Mouse (Mus musculus) kidney, adult 2 months (tissue): ENCODE measurements around the gene Apol8. TPM values are rescaled to one million over a fixed set of nuclear protein-coding genes. Genes with fewer than 3 reads are reported as not detected.

Experiments used
- DNase-seq: peaks from one replicate; pipeline ENCODE4 v3.0.0; 2021
- H3K27ac ChIP-seq: fragments of 200-500 bp; 2 replicates; pipeline ENCODE4 v1.5.1; 2012; ENCODE audit warnings: low read depth, low read length, control low read depth, inconsistent platforms; ENCODE audit not compliant: insufficient read depth
- H3K27me3 ChIP-seq: fragments of 200-500 bp; replicated peaks from 2 replicates; pipeline ENCODE4 v1.6.1; 2012; ENCODE audit warnings: mild to moderate bottlenecking, moderate library complexity, low read length, inconsistent platforms; ENCODE audit not compliant: control insufficient read depth, insufficient read depth
- H3K36me3 ChIP-seq: fragments of 200-500 bp; 2 replicates; pipeline ENCODE4 v1.6.1; 2012; ENCODE audit warnings: mild to moderate bottlenecking, moderate library complexity, low read length, inconsistent platforms; ENCODE audit not compliant: control insufficient read depth, insufficient read depth
- H3K4me1 ChIP-seq: fragments of 200-500 bp; 2 replicates; pipeline ENCODE4 v1.6.1; 2011; ENCODE audit warnings: low read length; ENCODE audit not compliant: control insufficient read depth, insufficient read depth
- H3K4me3 ChIP-seq: fragments of 200-500 bp; 2 replicates; pipeline ENCODE4 v1.5.1; 2011; ENCODE audit warnings: mild to moderate bottlenecking, low read depth, low read length, control low read depth; ENCODE audit not compliant: insufficient read depth
- CTCF ChIP-seq: fragments of 200-500 bp; conservative IDR thresholded peaks from 2 replicates; pipeline ENCODE4 v1.5.1; 2011; ENCODE audit warnings: low read depth, mild to moderate bottlenecking, control low read depth, low read length, moderate library complexity, mixed read lengths; ENCODE audit not compliant: insufficient read depth, insufficient read length
- POLR2A ChIP-seq: fragments of 200-500 bp; IDR thresholded peaks from one replicate; pipeline ENCODE4 v1.6.1; 2011; ENCODE audit warnings: low read depth, low read length, control low read depth
- WGBS: fragments of 180-500 bp; shearing (Covaris S2); methylation state at CpG from one replicate; pipeline ENCODE4 v1.1.7; 2018; 5-methylcytosine and 5-hydroxymethylcytosine counted together
- polyA plus RNA-seq: library from polyadenylated mRNA; depleted of rRNA; stranded (reverse); fragments of >200 nt; gene quantifications from 2 replicates; pipeline ENCODE4 v1.2.3, GENCODE M21; 2012; rRNA removed

Gene Apol8
- polyA plus RNA-seq, result 0.03 and 0.06 TPM in 2 replicates

DNA sequence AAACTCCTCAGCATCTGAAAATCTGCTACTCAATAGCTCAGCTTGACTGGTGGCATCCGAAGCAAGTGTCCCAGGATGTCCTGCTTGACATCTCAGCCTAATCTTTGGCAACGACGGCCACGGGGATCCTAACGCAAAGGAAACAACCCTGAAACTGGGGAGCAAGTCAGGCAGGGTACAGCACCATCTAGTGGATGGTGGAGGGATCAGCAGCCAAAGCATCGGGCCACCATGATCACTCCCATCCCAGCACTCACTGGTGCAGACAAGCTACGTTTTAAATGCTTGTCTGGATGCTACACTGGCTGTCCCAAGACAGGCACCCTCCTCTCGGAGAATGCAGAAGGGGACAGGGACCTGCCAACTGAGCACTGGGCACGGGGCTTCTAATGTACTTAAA lies at the start of gene Apol8:
Gene Apol8, minus strand, starts transcription at position 156 of the 400 bp plus-strand sequence.
- WGBS, result 5% methylated on average over 9 of the region's 9 CpGs
- peak; percentile 47 for DNase-seq
- Histone ChIP-seq H3K4me1 (no peaks in the 10 kb centered on the region), H3K36me3 (peaks cover 6% of the 10 kb centered on the region; the same call in 1 of the 2 replicates), H3K27me3 (no peaks in the 10 kb centered on the region), H3K4me3 (no peak within 1 kb of the TSS), H3K27ac (no peak within 1 kb of the TSS)
- TF ChIP-seq POLR2A (no peak), CTCF (peak; percentile 97)

DNA sequence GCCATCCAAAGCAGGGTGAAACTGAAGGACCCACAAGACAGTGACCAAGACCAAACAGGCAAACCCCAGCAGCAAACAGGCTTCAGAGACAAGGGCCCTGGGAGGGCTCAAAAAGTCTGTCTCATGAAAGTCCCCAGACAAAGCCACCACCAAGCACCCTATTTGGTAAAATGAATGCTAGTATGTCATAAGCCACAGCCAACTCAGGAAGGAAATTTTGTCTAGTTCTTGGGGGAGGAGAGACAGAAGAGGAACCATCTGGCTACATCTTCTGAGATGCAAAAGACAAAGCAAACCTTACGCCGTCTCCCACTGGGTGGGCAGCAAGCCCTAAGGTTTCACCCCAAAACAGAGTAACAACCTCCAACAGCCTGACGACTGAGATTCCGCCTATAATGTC lies 48.9 kb upstream of the Apol8 start:
- no peak for TF ChIP-seq POLR2A
- no peak for TF ChIP-seq CTCF
- DNase-seq, result no peak
- peak overlapping the region; percentile 2; the same call in 1 of the 2 replicates for H3K27ac ChIP-seq
- H3K27me3 ChIP-seq, result no peaks in the 10 kb centered on the region
- peaks cover 31% of the 10 kb centered on the region for H3K4me1 ChIP-seq
- H3K36me3 ChIP-seq, result peaks cover 1% of the 10 kb centered on the region; the same call in 1 of the 2 replicates
- WGBS, result 67% methylated on average over 4 of the region's 4 CpGs
- no peak overlapping the region for H3K4me3 ChIP-seq

DNA sequence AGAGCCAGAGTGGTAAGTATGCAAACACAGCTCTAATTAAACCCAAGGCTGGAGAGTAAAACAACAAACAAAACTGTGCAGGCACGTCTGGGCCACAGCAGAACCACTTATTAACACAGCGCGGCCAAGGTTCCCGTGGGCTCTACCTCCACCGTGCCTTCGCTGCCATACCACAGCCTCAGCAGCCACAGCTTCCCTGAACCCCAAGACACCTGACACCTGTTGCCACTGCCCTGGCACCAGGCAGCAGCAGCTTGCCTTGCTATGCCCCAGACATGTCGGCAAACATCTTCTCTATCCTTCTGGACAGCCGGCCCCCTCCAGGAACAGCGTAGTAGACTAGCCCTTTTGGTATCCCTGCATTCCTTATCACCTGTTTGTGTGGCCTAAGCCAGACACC lies 48.1 kb upstream of the Apol8 start:
- Histone ChIP-seq H3K27me3 (no peaks in the 10 kb centered on the region), H3K4me1 (peaks cover 32% of the 10 kb centered on the region), H3K36me3 (peaks cover 1% of the 10 kb centered on the region; the same call in 1 of the 2 replicates), H3K4me3 (no peak overlapping the region), H3K27ac (0 out of 2 replicates have a peak overlapping the region, but pooled peaks have one; percentile 18)
- no peak for DNase-seq
- TF ChIP-seq CTCF, result no peak
- no peak for TF ChIP-seq POLR2A
- WGBS, result 53% methylated on average over 9 of the region's 9 CpGs

DNA sequence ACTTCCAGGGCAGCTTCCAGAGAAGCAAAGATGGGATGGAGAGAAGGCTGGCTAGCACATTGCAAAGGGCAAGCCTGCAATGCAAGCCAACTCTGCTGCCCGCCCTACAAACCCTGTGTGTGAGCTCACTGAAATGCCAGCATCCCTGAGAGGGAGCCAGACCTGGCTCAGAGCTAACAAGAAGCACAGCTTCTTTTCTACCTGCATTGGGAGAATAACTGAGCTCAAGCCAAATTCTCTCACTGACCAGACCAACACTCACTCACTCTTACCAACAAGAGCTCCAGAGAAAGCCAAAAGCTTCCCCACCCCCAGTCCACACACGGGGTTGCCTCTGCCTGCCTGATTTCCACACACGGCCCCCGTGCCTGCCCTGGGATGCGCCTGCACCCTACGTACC lies 47.7 kb upstream of the Apol8 start:
- Histone ChIP-seq H3K4me3 (no peak overlapping the region), H3K36me3 (peaks cover 1% of the 10 kb centered on the region; the same call in 1 of the 2 replicates), H3K4me1 (peaks cover 32% of the 10 kb centered on the region), H3K27ac (no peak overlapping the region), H3K27me3 (no peaks in the 10 kb centered on the region)
- TF ChIP-seq CTCF, result no peak
- no peak for DNase-seq
- 74% methylated on average over 6 of the region's 6 CpGs for WGBS

DNA sequence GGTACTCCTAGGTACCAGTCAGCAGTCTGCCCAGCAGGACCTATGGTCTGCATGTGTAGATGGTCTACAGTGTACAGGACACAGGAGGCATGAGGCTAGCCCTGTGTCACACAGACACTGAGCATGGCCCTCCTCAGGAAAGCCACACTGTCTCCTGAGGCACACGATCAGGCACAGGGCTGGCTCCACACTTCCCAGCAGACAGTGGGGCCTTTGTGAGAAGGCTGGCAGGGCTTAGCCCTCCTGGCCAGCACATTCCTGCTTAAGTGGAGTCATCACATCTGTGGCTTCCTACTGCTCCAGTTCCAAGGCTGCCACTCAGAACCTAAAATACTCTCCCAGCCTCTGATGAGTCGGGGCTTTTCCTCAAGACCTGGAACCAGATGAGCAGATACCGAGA lies 46.9 kb upstream of the Apol8 start:
- H3K36me3 ChIP-seq, result peaks cover 1% of the 10 kb centered on the region; the same call in 1 of the 2 replicates
- no peaks in the 10 kb centered on the region for H3K27me3 ChIP-seq
- H3K4me3 ChIP-seq, result no peak overlapping the region
- peaks cover 39% of the 10 kb centered on the region for H3K4me1 ChIP-seq
- H3K27ac ChIP-seq, result 0 out of 2 replicates have a peak overlapping the region, but pooled peaks have one; percentile 8
- TF ChIP-seq POLR2A (no peak), CTCF (no peak)
- 64% methylated on average over 3 of the region's 3 CpGs for WGBS
- no peak for DNase-seq

DNA sequence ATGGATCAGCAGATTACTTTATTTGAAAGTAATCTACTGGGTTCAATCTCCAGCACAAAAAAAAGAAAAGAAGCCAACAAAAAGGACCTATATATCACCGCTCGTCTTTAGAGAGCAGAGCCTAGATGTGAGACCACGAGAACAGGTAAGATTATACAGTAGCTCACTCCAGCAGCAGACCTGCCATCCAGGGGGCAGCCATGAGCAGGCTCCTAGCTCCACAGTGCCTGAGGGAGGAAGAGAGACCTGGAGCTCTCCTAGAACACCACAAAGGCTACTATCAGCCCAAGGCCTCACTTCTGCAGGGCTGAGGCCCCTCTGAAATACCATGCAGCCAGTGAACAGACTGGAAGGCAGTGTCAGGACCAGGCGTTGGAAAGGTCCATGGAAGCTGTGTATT lies 46.2 kb upstream of the Apol8 start:
- Histone ChIP-seq H3K27ac (no peak overlapping the region), H3K36me3 (peaks cover 1% of the 10 kb centered on the region; the same call in 1 of the 2 replicates), H3K27me3 (no peaks in the 10 kb centered on the region), H3K4me1 (peaks cover 45% of the 10 kb centered on the region), H3K4me3 (no peak overlapping the region)
- DNase-seq, result no peak
- TF ChIP-seq POLR2A, result no peak
- TF ChIP-seq CTCF, result peak; percentile 43
- 71% methylated on average over 4 of the region's 4 CpGs for WGBS

DNA sequence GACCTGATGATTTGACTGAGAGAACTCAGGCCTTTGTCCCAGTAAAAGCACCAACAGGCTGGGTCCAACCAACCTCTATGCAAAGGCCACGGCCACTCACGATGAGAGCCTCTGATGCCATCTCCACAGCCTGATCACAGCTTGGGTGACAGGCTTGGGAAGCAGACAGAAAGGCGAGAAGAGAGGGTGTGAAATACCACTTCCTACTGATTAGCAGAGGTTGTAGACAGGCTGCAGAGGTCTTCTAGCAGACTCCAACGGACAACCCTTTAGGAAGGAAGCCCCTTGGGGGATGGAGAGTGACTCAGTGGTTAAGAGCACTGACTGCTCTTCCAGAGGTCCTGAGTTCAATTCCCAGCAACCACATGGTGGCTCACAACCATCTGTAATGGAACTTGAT lies 44.4 kb upstream of the Apol8 start:
- Histone ChIP-seq H3K4me1 (peaks cover 51% of the 10 kb centered on the region), H3K27ac (peak overlapping the region; percentile 69), H3K27me3 (no peaks in the 10 kb centered on the region), H3K4me3 (no peak overlapping the region), H3K36me3 (no peaks in the 10 kb centered on the region)
- DNase-seq, result no peak
- 36% methylated on average over 4 of the region's 4 CpGs for WGBS
- TF ChIP-seq POLR2A (no peak), CTCF (no peak)

DNA sequence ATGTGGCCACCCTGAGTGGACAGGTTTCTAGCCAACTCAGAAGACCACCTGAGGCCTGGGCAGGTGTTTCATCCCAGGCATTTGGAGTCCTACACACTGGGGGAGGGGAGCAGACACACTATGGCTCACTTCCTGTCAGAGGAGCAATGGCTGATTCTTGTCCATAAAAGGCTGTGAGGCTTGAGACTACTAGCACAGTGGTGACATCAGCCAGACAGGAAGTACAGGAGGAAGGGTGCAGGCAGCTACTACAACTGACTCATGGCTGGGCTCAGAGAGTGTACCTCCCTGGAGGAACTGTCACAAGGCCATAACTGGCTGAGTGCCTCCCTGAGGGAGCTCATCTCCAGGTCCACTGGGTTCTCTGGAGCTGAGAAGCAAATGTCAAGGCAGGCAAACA lies 43.7 kb upstream of the Apol8 start:
- H3K4me1 ChIP-seq, result peaks cover 51% of the 10 kb centered on the region
- no peaks in the 10 kb centered on the region for H3K27me3 ChIP-seq
- peak overlapping the region; percentile 69 for H3K27ac ChIP-seq
- no peak overlapping the region for H3K4me3 ChIP-seq
- H3K36me3 ChIP-seq, result no peaks in the 10 kb centered on the region; the same call in 1 of the 2 replicates
- TF ChIP-seq CTCF (no peak), POLR2A (no peak)
- peak; percentile 91 for DNase-seq
